Mouse (Mus musculus) heart, adult 2 months (tissue): ENCODE measurements around the gene Gm5475.

Source experiments
- CTCF ChIP-seq: fragments of 200-600 bp; IDR thresholded peaks from 2 replicates; pipeline ENCODE4 v1.8.1; 2022; ENCODE audit warnings: antibody characterized with exemption, mild to moderate bottlenecking, moderate library complexity
- EP300 ChIP-seq: fragments of 200-500 bp; IDR thresholded peaks from 2 replicates; pipeline ENCODE4 v1.6.1; 2011; ENCODE audit warnings: low read depth, low read length, control low read depth; ENCODE audit not compliant: insufficient read depth
- POLR2A ChIP-seq: fragments of 200-500 bp; IDR thresholded peaks from 2 replicates; pipeline ENCODE4 v1.6.1; 2011; ENCODE audit warnings: mild to moderate bottlenecking, low read depth, low read length, control low read depth; ENCODE audit not compliant: insufficient read depth

GRCm38 (mm10) chr15:100468295-100469188 is 46.6 kb downstream of the Gm5475 start, which contains the start of gene Letmd1:
- no peak for TF ChIP-seq EP300
- peak; percentile 91 for TF ChIP-seq CTCF
- TF ChIP-seq POLR2A, result peak; percentile 78
